Mouse (Mus musculus): ENCODE data around the gene Klk1b8. TPM values are rescaled to one million over a fixed set of nuclear protein-coding genes. Genes with fewer than 3 reads are reported as not detected.

Gene Klk1b8
- not detected for total RNA-seq (2023)

GRCm38 (mm10) chr7:43950364-43950763, at the start of gene Klk1b8:
Gene Klk1b8, plus strand, starts transcription at chr7:43950664.

GRCm38 (mm10) chr7:43933440-43933839, 17.0 kb upstream of the Klk1b8 start, which contains the start of gene Klk15:
Gene Klk15, plus strand, starts transcription at chr7:43933740.

GRCm38 (mm10) chr7:43966451-43966850, 16.0 kb downstream of the Klk1b8 start, which contains the start of gene Klk1b1:
Gene Klk1b1, plus strand, starts transcription at chr7:43966751.

GRCm38 (mm10) chr7:43975761-43976160, 25.3 kb downstream of the Klk1b8 start, which contains the start of gene Klk1b9:
Gene Klk1b9, plus strand, starts transcription at chr7:43976061.

GRCm38 (mm10) chr7:43995577-43995976, 45.1 kb downstream of the Klk1b8 start, which contains the start of gene Klk1b11:
Gene Klk1b11, plus strand, starts transcription at chr7:43995877.

Other genes starting within 250 kb of the Klk1b8 start
- gene Klk13, start 238.1 kb upstream of the Klk1b8 start, total RNA-seq (2023): not detected
- gene Klk12, start 181.8 kb upstream of the Klk1b8 start, total RNA-seq (2023): not detected
- gene Klk11, start 176.1 kb upstream of the Klk1b8 start, total RNA-seq (2023): not detected
- not detected for gene Klk10, start 169.6 kb upstream of the Klk1b8 start, total RNA-seq (2023)
- gene Klk9, start 158.8 kb upstream of the Klk1b8 start, total RNA-seq (2023): not detected
- 230 TPM for gene Klk8, start 153.1 kb upstream of the Klk1b8 start, total RNA-seq (2023)
- 1.2 TPM for gene Klk7, start 139.4 kb upstream of the Klk1b8 start, total RNA-seq (2023)
- gene Klk6, start 126.2 kb upstream of the Klk1b8 start, total RNA-seq (2023): not detected
- gene Klk5, start 108.7 kb upstream of the Klk1b8 start, total RNA-seq (2023): not detected
- gene Klk4, start 69.5 kb upstream of the Klk1b8 start, total RNA-seq (2023): not detected
- not detected for gene Klk15, start 16.9 kb upstream of the Klk1b8 start, total RNA-seq (2023)
- gene Klk1b1, start 16.1 kb downstream of the Klk1b8 start, total RNA-seq (2023): not detected
- gene Klk1b9, start 25.4 kb downstream of the Klk1b8 start, total RNA-seq (2023): not detected
- not detected for gene Klk1b11, start 45.2 kb downstream of the Klk1b8 start, total RNA-seq (2023)
- gene Klk1b26, start 61.5 kb downstream of the Klk1b8 start, total RNA-seq (2023): not detected
- gene Klk1b27, start 101.6 kb downstream of the Klk1b8 start, total RNA-seq (2023): not detected
- not detected for gene Klk1b21, start 151.7 kb downstream of the Klk1b8 start, total RNA-seq (2023)
- not detected for gene Klk1b22, start 162.0 kb downstream of the Klk1b8 start, total RNA-seq (2023)
- not detected for gene Klk1b16, start 186.1 kb downstream of the Klk1b8 start, total RNA-seq (2023)
- gene Klk1b24, start 237.6 kb downstream of the Klk1b8 start, total RNA-seq (2023): not detected
- gene Klk1b3, start 247.5 kb downstream of the Klk1b8 start, total RNA-seq (2023): not detected